8 mouse cellular contexts compared by ENCODE assay signal in the genomic region with DNA sequence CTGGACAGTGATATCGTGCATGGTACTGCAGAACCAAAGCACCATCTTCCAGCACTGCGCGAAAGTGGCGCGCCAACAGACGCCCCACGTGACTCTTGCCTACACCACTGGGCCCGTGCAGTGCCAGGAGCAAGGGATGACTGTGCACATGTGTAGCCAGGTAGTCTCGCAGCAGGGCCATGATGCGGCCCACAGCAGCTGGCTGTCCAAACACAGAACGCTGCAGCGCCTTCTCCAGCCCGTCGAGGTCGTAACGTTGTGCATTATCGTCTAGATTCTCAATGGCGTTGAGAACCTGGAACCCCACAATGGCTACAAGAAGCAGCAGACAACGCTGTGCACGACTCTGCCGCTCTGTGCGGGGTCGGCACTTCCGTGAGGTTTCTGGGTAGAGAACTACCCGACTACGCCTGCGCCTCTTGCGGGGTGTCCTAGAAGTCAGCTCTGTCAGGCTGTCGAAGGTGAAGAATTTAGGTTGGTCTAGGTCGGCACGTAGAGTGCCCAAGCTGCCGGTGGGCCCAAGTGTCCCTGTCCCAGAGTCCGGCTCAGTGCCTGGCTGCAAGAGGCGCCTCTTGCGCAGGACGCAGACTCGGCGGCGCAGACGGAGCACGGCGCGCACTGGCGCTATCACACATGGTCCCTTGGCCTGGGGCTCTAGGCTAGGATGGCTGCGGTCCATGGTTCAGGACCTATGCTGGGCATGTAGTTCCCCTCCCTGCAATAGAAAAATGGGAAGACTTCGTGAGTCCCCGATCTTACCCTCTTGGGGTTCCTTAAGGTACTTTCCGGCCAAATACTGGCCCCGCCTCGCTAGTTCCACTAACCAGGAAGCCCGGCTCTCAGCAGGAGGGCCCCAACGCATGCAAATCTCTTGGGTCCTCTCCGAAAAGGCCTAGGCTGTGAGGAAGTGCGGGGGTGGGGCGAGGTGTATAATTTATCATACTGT. TPM values are rescaled to one million over a fixed set of nuclear protein-coding genes. Genes with fewer than 3 reads are reported as not detected.
DNase-seq lines count a peak whose midpoint lies in the region; ATAC-seq and TF ChIP-seq lines count a peak whose summit lies in the region.

No protein-coding gene starts in this region.

- 0 out of 2 replicates have a peak, but pooled peaks have one; percentile 14 for ATAC-seq in heart, embryonic 16.5 days (replicated peaks; ENCODE audit: extremely low read depth, insufficient read depth, low FRiP score)
- ATAC-seq in megakaryocyte, adult 5-6 weeks (ENCODE audit: poor library complexity, severe bottlenecking) = peak; percentile 41

- peak; percentile 37 for DNase-seq in embryo, embryonic 10 days (ENCODE audit: low spot score)
- no peak for DNase-seq in embryo, embryonic 10.5 days (ENCODE audit: low spot score)
- peak; percentile 84 for DNase-seq in kidney, postnatal 14 days
- peak; percentile 65 for DNase-seq in testis, postnatal 10 days (ENCODE audit: low spot score)
- no peak for DNase-seq in adipocyte (ENCODE audit: low spot score)

- 15% methylated on average over 55 of the region's 55 CpGs for WGBS in heart, embryonic 16.5 days

- no peak for TF ChIP-seq POLR2A in bone marrow macrophage, adult 2 months (IDR thresholded peaks at IDR 0.05; ENCODE audit: borderline replicate concordance, low read depth, low read length)

- peak overlapping the region; percentile 64 for H3K4me2 ChIP-seq in heart, embryonic 16.5 days (ENCODE audit: low read depth, low read length)

- peak overlapping the region; percentile 67 for H3K9ac ChIP-seq in heart, embryonic 16.5 days (ENCODE audit: low read length)

- H3K4me3 ChIP-seq in bone marrow macrophage, adult 2 months (ENCODE audit: insufficient read depth, low read length) = peak overlapping the region; percentile 76
- H3K4me3 ChIP-seq in heart, embryonic 16.5 days (ENCODE audit: low read length) = peak overlapping the region; percentile 48

- H3K4me1 ChIP-seq in bone marrow macrophage, adult 2 months (ENCODE audit: control insufficient read depth, insufficient read depth, low read length) = peaks cover 21% of the 10 kb centered on the region
- H3K4me1 ChIP-seq in heart, embryonic 16.5 days (ENCODE audit: control insufficient read depth, insufficient read depth, low read length) = peaks cover 28% of the 10 kb centered on the region

- peak overlapping the region; percentile 87 for H3K27ac ChIP-seq in bone marrow macrophage, adult 2 months (ENCODE audit: insufficient read depth, low read depth, low read length)
- peak overlapping the region; percentile 90 for H3K27ac ChIP-seq in heart, embryonic 16.5 days (ENCODE audit: low read length)

- no peaks in the 10 kb centered on the region for H3K9me3 ChIP-seq in heart, embryonic 16.5 days (replicated peaks; ENCODE audit: control insufficient read depth, low read length)

- H3K36me3 ChIP-seq in heart, embryonic 16.5 days (ENCODE audit: control insufficient read depth, insufficient read depth) = peaks cover 11% of the 10 kb centered on the region

- peaks cover 13% of the 10 kb centered on the region for H3K27me3 ChIP-seq in heart, embryonic 16.5 days (ENCODE audit: control insufficient read depth, insufficient read depth, low read length)

- TF ChIP-seq CTCF in bone marrow macrophage, adult 2 months (IDR thresholded peaks at IDR 0.05; ENCODE audit: low read depth, low read length) = no peak

RNA-seq across cellular contexts. Expression of a gene that starts 1.2 kb away (rescaled TPM):
- polyA plus RNA-seq in bone marrow macrophage, adult 2 months (2012; ENCODE audit: insufficient read depth, insufficient read length, missing spikeins) = 72.2 and 73.2 TPM in 2 replicates
- polyA plus RNA-seq in heart, embryonic 16.5 days (2015; fragmentation: Nextera tagmentation; extraction: Ambion mirVana) = 8.5 and 10.0 TPM in 2 replicates
- total RNA-seq in megakaryocyte, adult 5-6 weeks (2015) = 17.4 and 19.7 TPM in 2 replicates
- 25.1 and 29.6 TPM in 2 replicates for total RNA-seq in megakaryocyte, adult 5-6 weeks (2017)

RNA-seq across cellular contexts. Expression of a gene that starts 14.9 kb away (rescaled TPM):
- not detected in 2 replicates for polyA plus RNA-seq in bone marrow macrophage, adult 2 months (2012; ENCODE audit: insufficient read depth, insufficient read length, missing spikeins)
- 16.2 and 18.1 TPM in 2 replicates for polyA plus RNA-seq in heart, embryonic 16.5 days (2015; fragmentation: Nextera tagmentation; extraction: Ambion mirVana)
- 1.1 TPM in 1 of 2 replicates, not detected in the other for total RNA-seq in megakaryocyte, adult 5-6 weeks (2015)
- 0.22 and 0.28 TPM in 2 replicates for total RNA-seq in megakaryocyte, adult 5-6 weeks (2017)

RNA-seq across cellular contexts. Expression of a gene that starts 15.8 kb away (rescaled TPM):
- polyA plus RNA-seq in bone marrow macrophage, adult 2 months (2012; ENCODE audit: insufficient read depth, insufficient read length, missing spikeins) = 33.3 and 35.7 TPM in 2 replicates
- 79.1 and 81.9 TPM in 2 replicates for polyA plus RNA-seq in heart, embryonic 16.5 days (2015; fragmentation: Nextera tagmentation; extraction: Ambion mirVana)
- total RNA-seq in megakaryocyte, adult 5-6 weeks (2015) = 21.4 and 23.8 TPM in 2 replicates
- total RNA-seq in megakaryocyte, adult 5-6 weeks (2017) = 30.1 and 36.5 TPM in 2 replicates

RNA-seq across cellular contexts. Expression of a gene that starts 19.0 kb away (rescaled TPM):
- not detected in 2 replicates for polyA plus RNA-seq in bone marrow macrophage, adult 2 months (2012; ENCODE audit: insufficient read depth, insufficient read length, missing spikeins)
- not detected in 2 replicates for polyA plus RNA-seq in heart, embryonic 16.5 days (2015; fragmentation: Nextera tagmentation; extraction: Ambion mirVana)
- not detected in 2 replicates for total RNA-seq in megakaryocyte, adult 5-6 weeks (2015)
- not detected in 2 replicates for total RNA-seq in megakaryocyte, adult 5-6 weeks (2017)

RNA-seq across cellular contexts. Expression of a gene that starts 23.1 kb away (rescaled TPM):
- polyA plus RNA-seq in bone marrow macrophage, adult 2 months (2012; ENCODE audit: insufficient read depth, insufficient read length, missing spikeins) = not detected in 2 replicates
- polyA plus RNA-seq in heart, embryonic 16.5 days (2015; fragmentation: Nextera tagmentation; extraction: Ambion mirVana) = 1.1 TPM in 1 of 2 replicates, not detected in the other
- 0.20 and 0.57 TPM in 2 replicates for total RNA-seq in megakaryocyte, adult 5-6 weeks (2015)
- total RNA-seq in megakaryocyte, adult 5-6 weeks (2017) = not detected in 2 replicates

Comparison
In these comparisons a context has a peak if more than half of its experiments do, and no peak if none do; other contexts are left out.
1. DNase-seq: peak in embryo, embryonic 10 days (single experiment), kidney, postnatal 14 days (single experiment) and testis, postnatal 10 days (single experiment); none in embryo, embryonic 10.5 days (single experiment) and adipocyte (single experiment).
2. RNA of a gene that starts 14.9 kb away (polyA plus RNA-seq): 16.2 to 18.1 TPM in heart, embryonic 16.5 days; not detected in bone marrow macrophage, adult 2 months; every median in the first group is over 10 times any median in the second.